Mouse (Mus musculus): Measurements from ENCODE around the gene Chrne. TPM values are rescaled to one million over a fixed set of nuclear protein-coding genes. Genes with fewer than 3 reads are reported as not detected.

Gene Chrne
- polyA plus RNA-seq, 1 experiment = 0.06 TPM

DNA sequence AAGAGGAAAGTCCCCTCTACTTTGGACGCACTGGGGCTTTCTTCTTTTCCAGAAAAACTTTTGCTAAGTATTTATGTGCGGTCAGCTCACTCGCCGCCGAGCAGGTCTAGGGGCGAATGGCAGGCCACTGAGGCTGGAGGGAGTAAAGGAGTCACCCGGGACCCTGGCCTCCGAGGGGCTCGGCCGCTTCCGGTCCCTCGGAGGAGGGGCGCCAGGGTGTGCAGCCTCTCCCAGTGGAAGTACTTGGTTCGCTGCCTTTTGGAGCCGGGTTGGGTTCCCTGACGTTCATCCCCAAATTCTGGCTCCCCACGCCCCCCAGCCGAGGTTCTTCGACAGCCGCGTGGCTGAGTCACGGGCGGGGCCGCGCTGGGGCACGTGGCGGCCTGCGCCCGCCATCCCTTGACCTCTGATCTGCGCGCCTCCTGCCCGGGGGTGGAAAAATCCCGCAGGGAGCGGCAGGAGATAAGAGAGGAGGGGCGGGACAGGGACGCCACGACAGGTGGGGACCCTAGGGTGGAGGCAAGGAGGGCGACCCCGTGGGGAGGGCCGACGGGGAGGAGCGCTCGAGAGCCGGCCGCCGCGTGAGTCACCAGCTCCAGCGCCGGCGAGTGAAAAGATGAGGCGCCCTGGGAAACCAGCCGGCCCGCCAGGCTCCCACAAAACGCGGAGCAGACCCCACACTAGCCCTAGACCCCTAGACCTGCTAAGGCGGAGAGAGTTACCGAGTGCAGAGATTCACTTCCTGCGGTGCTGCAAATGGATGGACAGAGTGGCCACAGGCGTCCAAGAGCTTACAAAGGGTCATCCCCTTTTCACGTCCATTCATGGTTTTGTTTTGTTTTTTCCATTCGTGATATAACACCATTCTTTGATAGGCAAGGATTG, 36.8 kb upstream of the Chrne start:
- Histone ChIP-seq H3K27me3 (ENCODE audit: control insufficient read depth, insufficient read depth, low read length) (no peaks in the 10 kb centered on the region), H3K27ac (ENCODE audit: insufficient read depth, low read depth, low read length) (peak overlapping the region; percentile 99), H3K4me3 (ENCODE audit: low read depth, low read length) (peak overlapping the region; percentile 87), H3K4me1 (ENCODE audit: control insufficient read depth, insufficient read depth, insufficient read length, low read length) (peaks cover 18% of the 10 kb centered on the region), H3K36me3 (ENCODE audit: control insufficient read depth, insufficient read depth, low read length) (peaks cover 27% of the 10 kb centered on the region)
- peak; percentile 3 for TF ChIP-seq POLR2A (IDR thresholded peaks at IDR 0.05; ENCODE audit: low read depth, low read length)
- TF ChIP-seq CTCF (IDR thresholded peaks at IDR 0.05; ENCODE audit: extremely low read depth, insufficient read length, insufficient replicate concordance, low read depth, low read length) = no peak
- under 1% methylated on average over 61 of the region's 61 CpGs for WGBS

DNA sequence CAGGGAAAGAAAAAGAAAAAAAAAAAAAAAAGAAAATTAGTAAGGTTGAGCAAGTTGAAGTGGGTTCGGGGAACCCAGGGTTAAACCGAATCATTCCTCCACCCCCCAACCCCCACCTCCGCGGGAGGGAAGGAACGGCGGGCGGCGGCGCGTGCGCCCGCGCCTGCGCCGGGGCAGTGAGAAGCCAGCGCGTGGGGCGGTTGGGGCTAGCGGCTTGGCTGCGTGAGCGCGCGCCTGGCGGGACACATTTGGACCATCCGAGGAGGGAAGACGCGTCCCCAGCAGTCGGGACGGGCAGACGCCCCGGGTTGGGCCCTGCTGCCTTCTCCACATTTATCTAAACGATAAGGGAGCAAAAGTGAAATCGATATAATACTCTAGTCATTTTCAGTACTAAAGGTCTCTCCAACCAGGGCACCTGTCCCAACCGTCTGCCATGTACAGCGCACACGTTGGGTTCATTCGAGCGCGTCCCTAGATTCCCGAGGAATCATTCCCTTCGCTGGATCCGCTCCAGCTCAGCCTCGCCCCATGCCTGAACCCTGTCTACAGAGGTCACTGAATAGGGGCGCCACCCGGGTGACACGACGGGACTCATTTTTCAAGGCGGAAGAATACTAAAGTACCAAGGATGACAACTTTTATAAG, 36.0 kb upstream of the Chrne start:
- Histone ChIP-seq H3K4me3 (ENCODE audit: low read depth, low read length) (peak overlapping the region; percentile 87), H3K27ac (ENCODE audit: insufficient read depth, low read depth, low read length) (peak overlapping the region; percentile 99), H3K27me3 (ENCODE audit: control insufficient read depth, insufficient read depth, low read length) (no peaks in the 10 kb centered on the region), H3K36me3 (ENCODE audit: control insufficient read depth, insufficient read depth, low read length) (peaks cover 34% of the 10 kb centered on the region), H3K4me1 (ENCODE audit: control insufficient read depth, insufficient read depth, insufficient read length, low read length) (peaks cover 21% of the 10 kb centered on the region)
- TF ChIP-seq POLR2A (IDR thresholded peaks at IDR 0.05; ENCODE audit: low read depth, low read length) (peak; percentile 51), CTCF (IDR thresholded peaks at IDR 0.05; ENCODE audit: extremely low read depth, insufficient read length, insufficient replicate concordance, low read depth, low read length) (no peak)
- under 1% methylated on average over 48 of the region's 48 CpGs for WGBS

DNA sequence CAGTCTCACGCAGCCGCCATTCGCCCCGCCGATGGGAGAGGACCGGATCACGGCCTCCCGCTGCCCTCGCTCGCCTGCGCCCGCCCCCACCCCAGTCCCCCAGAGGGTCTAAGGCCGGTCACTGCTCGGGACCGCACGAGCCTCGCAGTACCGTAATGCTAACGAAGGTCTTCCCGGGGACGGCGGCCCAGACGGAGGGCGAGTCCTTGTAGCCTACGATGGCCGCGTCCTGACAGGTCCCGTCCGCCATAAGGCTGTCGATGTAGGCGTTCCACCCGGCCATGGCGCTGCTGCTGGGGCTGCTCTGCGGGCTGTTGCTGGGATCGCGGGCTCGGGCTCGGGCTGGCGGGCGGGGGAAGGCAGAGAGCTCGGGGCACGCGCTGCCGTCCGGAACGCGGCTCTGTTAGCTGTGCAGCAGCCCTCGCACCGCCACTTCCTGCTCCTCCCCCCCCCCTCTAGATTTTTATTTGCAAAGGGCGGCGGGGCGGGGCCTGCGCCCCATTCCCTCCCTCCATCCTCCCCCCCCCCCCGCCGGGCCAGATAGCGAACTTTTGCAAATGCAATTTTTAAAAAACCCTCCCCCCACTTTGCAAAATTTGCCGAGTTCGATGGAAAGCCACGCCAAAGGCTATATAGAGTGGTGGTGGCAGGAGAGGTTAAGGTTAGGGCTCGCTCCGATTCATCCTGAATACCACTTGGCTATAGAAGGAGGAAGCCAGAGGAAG, 35.3 kb upstream of the Chrne start, which contains the start of gene Pfn1:
Gene Pfn1 (minus strand): TSS at position 447 of the 725 bp plus-strand sequence.
- H3K4me3 ChIP-seq (ENCODE audit: low read depth, low read length) = peak within 1 kb of the TSS; percentile 87
- H3K27me3 ChIP-seq (ENCODE audit: control insufficient read depth, insufficient read depth, low read length) = no peaks in the 10 kb centered on the region
- WGBS = under 1% methylated on average over 56 of the region's 61 CpGs
- peaks cover 27% of the 10 kb centered on the region for H3K4me1 ChIP-seq (ENCODE audit: control insufficient read depth, insufficient read depth, insufficient read length, low read length)
- H3K36me3 ChIP-seq (ENCODE audit: control insufficient read depth, insufficient read depth, low read length) = peaks cover 40% of the 10 kb centered on the region
- peak; percentile 97 for TF ChIP-seq POLR2A (IDR thresholded peaks at IDR 0.05; ENCODE audit: low read depth, low read length)
- TF ChIP-seq CTCF (IDR thresholded peaks at IDR 0.05; ENCODE audit: extremely low read depth, insufficient read length, insufficient replicate concordance, low read depth, low read length) = no peak
- peak within 1 kb of the TSS; percentile 99 for H3K27ac ChIP-seq (ENCODE audit: insufficient read depth, low read depth, low read length)

DNA sequence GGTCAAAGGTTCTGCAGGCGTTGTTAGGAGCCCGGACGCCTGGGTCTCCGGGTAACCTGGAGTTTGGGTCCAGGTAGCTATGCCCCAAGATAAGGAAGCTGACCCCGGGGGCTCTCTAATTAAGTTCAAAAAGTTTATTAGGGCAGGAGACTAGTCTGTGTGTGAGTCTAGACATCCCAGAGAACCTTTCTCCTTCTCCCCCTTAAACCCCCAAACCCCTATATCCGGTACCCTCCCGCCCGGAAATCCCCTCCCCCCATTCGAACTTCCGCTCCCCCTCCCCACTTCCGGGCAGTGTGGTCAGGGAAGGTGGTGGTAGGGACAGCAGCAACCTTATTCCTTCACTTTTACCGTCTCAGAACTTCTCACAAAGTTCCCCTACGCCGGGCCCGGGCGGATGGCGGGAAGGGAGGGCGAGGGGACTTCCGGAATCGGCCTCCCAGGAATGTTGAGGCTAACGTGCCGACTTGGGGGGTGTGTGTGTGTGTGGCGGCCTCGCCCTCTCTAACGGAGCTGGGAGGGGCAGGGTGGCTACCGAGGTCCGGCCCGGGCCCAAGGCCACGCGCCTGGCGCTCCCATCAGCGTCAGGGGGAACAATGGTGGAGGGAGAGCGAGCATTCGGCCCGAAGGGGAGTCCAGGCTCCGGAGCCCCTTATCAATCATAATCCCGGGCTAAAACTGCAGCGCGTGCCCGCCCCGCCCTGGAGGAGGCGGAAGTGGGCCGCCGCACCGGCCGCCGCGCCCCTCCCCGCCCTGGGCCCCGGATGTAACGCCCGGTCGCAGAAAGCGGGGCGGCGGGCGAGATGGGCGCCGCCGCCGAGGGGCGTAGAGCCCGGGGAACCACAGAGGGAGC, 34.6 kb upstream of the Chrne start:
- Histone ChIP-seq H3K27ac (ENCODE audit: insufficient read depth, low read depth, low read length) (peak overlapping the region; percentile 99), H3K36me3 (ENCODE audit: control insufficient read depth, insufficient read depth, low read length) (peaks cover 46% of the 10 kb centered on the region), H3K4me3 (ENCODE audit: low read depth, low read length) (peak overlapping the region; percentile 87), H3K27me3 (ENCODE audit: control insufficient read depth, insufficient read depth, low read length) (no peaks in the 10 kb centered on the region), H3K4me1 (ENCODE audit: control insufficient read depth, insufficient read depth, insufficient read length, low read length) (peaks cover 32% of the 10 kb centered on the region)
- under 1% methylated on average over 58 of the region's 63 CpGs for WGBS
- TF ChIP-seq POLR2A (IDR thresholded peaks at IDR 0.05; ENCODE audit: low read depth, low read length) (no peak), CTCF (IDR thresholded peaks at IDR 0.05; ENCODE audit: extremely low read depth, insufficient read length, insufficient replicate concordance, low read depth, low read length) (no peak)

DNA sequence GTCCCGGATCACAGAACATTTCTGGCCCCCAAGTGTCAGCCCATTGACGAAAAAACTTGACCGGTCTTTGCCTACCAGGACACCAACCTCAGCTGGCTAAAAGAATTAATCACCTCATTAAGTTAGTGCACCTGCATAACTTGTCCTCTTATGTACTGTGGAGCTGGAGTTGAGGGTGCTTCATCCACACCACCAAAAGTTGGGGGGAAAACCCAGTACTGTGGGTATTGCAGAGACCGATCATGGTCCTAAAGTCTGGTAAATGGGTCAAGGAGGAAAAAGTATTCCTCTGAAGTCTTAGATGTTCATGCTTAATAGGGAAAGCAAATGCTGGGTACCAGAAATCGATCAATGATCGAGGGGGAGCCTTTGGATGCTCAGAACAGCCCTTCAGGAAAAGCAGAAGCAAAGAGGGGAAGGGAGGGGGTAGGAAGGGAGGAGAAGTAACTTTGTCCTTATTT, 33.9 kb upstream of the Chrne start:
- peak overlapping the region; percentile 87 for H3K4me3 ChIP-seq (ENCODE audit: low read depth, low read length)
- H3K27me3 ChIP-seq (ENCODE audit: control insufficient read depth, insufficient read depth, low read length) = no peaks in the 10 kb centered on the region
- 2% methylated on average over 6 of the region's 6 CpGs for WGBS
- H3K4me1 ChIP-seq (ENCODE audit: control insufficient read depth, insufficient read depth, insufficient read length, low read length) = peaks cover 32% of the 10 kb centered on the region
- H3K27ac ChIP-seq (ENCODE audit: insufficient read depth, low read depth, low read length) = peak overlapping the region; percentile 99
- TF ChIP-seq POLR2A (IDR thresholded peaks at IDR 0.05; ENCODE audit: low read depth, low read length) (no peak), CTCF (IDR thresholded peaks at IDR 0.05; ENCODE audit: extremely low read depth, insufficient read length, insufficient replicate concordance, low read depth, low read length) (no peak)
- H3K36me3 ChIP-seq (ENCODE audit: control insufficient read depth, insufficient read depth, low read length) = peaks cover 46% of the 10 kb centered on the region
